Mouse (Mus musculus) heart, adult 8-10 months (tissue): Measurements from ENCODE around the gene A2m. TPM values are rescaled to one million over a fixed set of nuclear protein-coding genes. Genes with fewer than 3 reads are reported as not detected.

Source experiments
- DNase-seq: peaks from one replicate; pipeline ENCODE4 v3.0.0; 2022; ENCODE audit warnings: low spot score
- total RNA-seq, 4 experiments: library from RNA; stranded (reverse); gene quantifications; 2 replicates each; pipeline ENCODE4 v1.2.4; 2022

The A2m gene
- 1 to 10 TPM in 1 of 4 experiments, under 1 TPM in 3; 0.47 to 1.1 (median 0.90) TPM for total RNA-seq

DNA sequence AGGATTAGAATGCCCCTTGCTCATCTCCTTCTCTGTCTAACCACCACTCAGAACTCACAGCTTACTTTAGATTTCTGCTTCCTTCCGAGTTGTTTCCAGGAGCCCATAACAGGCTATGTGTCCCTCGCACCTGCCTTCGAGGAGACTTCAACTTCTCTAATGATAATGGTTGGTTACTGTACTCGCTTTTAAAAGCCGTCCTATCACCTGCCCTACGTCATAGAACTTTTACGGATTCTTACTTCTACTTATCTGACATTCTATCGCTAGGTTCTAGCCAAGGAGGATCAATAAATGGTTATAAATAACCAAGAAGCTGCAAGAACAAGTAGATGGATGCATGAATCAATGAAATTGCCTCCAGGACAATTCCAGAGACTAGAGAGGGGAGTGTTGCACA is at the start of gene A2m:
A2m (plus strand) TSS at position 301 of the 400 bp plus-strand sequence.
- no peak for DNase-seq

DNA sequence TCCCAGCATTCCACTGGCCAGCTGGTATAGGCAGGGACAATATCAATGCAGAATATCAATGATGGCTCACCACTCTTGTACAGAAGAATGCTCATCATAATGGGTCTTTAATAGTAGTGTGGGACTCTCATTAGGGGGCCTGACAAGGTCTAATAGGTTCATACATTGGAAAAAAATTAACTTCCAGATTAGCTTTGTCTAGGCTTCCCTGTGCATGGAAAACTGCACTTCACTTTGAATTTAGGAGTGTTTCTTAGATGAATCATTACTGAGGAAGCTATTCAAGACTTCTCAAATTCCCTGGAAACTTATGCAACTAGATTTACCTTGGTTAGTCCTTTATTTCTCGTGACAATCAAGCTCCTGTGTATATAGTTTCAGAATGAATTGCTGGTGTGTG is 45.0 kb upstream of the A2m start:
- DNase-seq: no peak

DNA sequence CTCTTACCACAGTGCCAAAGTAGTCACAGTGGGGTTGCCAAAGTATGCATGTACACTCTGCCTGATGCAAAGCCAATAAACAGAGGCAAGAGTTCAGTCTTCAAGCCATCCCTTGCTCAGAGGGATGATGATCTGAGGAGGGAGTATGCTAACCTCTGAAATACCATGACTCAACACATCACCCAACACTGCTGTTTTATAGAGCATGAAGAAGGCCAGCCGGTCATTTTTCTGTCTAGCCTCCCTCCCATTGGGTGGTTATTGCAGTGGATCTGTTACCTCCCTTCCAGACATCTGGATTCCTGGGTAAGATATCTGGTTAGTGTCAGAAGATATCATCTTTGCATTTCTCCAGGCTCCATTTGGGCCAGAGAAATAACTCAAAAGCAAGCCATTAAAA is 34.2 kb upstream of the A2m start:
- DNase-seq: no peak

DNA sequence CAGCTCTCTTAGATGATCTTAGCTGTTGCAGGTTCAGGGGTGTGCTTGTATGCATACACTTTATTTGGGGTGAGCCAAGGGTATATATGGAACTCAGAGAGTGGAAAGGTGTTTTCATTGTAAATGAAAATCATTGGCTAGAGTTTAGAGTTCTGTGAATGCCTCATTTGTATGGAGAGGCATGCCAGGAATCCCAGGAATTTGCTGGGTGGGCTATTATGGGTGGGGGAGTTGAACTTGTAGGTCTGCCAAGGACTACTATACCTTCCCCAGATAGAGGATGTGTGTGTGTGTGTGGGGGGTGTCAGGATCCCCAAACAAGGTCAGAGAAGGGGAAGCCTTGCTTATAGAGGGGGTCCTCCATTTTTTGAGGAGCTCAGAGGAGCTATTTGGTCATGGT is 27.3 kb upstream of the A2m start:
- DNase-seq: no peak

DNA sequence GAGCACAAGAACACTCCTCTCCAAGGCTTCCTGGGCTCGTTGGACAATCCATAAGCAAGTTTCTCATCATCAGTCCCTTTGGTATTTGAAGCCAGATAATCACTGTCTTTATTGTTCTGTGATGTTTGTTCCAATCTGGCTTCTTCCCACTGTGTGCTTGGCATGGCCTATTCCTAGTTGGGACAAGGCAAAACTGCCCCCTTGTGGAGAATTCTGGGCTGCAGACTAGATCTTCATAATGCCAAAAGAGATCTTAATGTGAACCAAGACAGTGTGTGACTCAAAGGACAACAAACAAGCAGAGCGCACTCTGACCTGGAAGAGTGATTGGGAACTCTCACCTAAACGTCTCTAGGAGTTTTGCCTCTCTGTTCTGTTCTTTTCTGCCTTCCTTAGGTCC is 23.4 kb upstream of the A2m start:
- peak; percentile 4 for DNase-seq

DNA sequence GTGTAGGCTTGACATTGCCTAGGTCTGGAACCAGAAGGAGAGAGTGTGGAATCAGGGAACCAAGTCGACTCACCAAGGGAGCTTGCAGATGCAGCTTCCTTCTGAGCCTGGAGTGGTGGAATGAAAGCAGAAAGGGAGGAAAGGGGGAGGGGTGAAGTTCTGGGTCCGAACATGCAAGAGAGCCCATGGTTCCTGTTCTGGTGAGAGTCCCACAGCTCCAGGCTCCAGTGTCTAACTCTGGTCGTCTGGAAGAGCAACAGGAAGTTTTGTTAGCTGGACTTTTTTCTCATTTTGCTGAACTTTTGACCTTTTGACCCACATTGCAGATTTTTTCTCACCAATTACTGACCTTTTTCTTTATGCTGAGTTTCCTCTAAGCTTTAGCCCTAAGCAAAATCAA is 17.7 kb upstream of the A2m start:
- DNase-seq: no peak

DNA sequence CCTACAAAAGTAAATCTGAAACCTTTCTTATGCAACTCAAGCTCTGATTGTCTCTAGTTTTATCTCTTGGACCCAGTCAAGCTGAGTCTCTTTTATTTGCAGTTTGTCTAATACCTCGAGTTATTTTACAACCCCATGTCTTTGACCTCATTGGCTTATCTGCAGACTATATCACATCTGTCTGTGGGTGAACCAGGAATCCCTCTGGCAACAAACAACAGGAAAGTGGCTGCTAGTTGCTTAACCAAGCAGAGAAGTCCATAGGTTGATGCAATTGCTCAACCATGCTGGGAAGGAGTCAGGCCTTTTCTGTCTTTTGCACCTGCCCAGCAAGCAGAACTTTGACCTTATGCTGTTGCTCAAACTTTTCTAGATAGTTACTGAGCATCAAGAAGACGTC is 12.7 kb upstream of the A2m start:
- no peak for DNase-seq

DNA sequence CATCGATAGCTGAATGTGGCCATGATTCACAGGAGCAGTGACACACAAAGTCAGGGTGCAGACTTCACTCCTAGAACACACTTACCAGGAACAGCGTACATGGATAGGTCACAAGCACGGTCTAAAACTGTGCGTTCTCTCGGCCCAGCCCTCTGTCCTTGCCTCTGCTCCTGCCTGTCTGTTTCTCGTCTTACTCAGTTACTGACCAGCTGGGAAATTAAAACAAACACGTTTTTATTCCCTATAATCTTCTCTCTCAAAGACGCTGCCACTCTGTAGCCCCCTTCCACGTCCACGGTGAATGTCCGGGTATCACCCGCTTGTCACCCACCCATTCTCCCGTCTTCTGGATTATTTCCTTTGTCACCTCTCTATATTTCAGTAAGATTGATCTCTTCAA is 656 bp upstream of the A2m start:
- no peak for DNase-seq

DNA sequence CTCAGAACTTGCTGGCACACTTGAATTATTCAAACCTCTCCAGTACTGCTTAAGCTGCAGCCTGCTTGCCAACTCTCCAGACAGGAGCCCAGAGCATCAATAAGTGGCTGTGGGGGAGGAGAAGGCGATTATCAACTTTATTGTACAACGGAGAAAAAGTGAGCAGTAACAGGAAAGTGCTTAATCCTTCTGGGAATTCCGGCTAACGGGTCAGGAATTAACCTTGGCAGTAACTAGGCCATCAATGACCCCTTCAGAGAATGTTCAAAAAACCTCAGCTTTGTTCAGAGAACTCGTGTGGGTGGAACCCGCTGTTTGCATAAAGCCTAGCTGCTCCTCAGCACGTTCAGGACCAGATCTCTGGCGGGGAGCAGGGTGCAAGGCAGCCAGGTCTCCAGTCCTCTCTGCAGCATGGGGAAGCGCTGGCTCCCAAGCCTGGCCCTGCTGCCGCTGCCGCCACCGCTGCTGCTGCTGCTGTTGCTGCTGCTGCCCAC is 749 bp downstream of the A2m start:
- no peak for DNase-seq

DNA sequence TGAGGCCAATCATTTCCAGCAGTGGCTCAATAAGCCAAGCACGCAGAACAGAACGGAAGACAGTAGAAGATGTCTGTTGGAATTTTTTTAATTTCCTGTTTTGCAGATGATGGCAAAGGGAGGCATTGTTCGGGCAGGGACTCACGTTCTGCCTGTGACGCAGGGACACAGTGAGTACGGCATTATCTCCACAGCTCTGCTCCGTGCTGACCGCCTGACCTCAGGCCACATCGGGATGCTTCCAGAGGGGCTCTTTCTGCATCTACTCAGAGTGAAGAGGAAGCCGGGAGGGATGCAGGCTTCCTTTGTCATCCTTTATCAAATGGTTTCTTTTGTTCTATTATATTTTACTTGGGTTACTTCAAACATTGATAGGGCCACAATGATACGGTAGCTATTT is 13.3 kb downstream of the A2m start:
- DNase-seq: no peak

Other genes starting within 250 kb of the A2m start
- gene Iqsec3, start 161.7 kb upstream of the A2m start, total RNA-seq: under 1 TPM; 0.44 to 0.75 (median 0.62) TPM
- not detected for gene Gm7298, start 97.6 kb downstream of the A2m start, total RNA-seq
- gene Mug1, start 203.2 kb downstream of the A2m start, total RNA-seq: not detected